Mouse (Mus musculus): ENCODE results near the gene Faap100.
A peak's percentile ranks its signal among the peaks of the same experiment; 100 is the strongest.
"Not testable (repeated sequence)": the region's sequence is repeated elsewhere in the genome, so short reads cannot be mapped to it uniquely, and the experiment has no call there.

The Faap100 gene

DNA sequence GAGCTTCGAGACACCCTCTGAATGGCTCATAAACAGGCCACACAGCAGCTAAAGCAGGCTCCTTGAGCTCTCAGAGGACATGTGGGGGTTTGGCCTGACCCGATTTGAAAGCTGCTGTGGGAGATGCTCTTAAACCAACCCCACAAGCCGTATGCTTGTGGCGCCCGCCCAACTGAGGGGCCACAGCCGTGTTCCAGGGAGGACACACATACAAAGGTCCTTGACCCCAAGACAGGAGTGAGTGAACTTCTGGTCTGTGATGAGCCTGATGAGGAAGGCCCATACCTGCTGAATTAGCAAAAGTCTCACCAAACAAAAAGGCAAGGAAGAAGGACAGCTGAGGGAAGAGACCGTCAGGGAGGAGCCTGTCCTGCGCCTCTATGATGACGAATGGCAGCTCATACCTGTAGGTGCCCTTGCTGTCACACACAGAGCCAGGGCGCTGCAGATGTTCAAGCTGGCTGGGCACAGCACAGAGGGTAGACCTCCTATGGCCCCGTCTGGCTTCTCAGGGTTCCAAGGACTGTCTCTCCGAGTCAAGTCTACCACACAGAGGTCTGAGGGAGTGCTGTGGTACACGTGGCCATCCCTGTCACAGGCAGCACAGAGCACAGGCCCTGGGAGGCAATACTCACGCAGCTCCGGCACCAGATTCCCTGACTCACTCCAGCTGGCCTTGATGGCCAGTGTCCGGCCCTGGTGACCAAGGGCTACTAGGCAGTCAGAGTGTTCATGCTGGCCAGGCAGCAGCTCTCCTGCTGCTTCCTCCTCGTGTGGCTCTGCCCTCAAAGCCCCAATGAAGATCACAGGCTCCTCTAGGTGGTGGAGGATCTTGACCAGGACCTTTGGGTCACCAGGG is 2.0 kb downstream of the Faap100 start:
- DNase-seq (ENCODE audit: low spot score), result no peak

DNA sequence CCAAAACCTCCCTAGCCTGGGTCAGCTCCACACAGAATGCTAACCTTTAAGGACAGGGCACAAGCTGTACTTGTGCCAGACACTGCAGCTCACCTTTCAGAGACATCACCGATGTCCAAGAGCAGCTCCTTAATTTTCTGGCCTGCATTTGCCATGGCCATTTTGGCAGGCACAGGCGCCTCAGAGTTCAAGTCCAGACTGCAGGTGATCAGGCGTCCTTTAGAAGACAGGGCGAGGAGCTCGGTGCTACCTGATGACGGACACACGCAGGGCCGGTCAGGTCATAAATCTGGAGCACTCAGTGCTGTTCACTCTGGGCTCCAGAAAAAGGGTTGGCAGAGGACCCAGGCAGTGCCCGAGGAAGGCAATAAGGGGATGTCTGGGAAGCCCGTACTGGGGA is 3.2 kb downstream of the Faap100 start:
- DNase-seq (ENCODE audit: low spot score), result no peak

DNA sequence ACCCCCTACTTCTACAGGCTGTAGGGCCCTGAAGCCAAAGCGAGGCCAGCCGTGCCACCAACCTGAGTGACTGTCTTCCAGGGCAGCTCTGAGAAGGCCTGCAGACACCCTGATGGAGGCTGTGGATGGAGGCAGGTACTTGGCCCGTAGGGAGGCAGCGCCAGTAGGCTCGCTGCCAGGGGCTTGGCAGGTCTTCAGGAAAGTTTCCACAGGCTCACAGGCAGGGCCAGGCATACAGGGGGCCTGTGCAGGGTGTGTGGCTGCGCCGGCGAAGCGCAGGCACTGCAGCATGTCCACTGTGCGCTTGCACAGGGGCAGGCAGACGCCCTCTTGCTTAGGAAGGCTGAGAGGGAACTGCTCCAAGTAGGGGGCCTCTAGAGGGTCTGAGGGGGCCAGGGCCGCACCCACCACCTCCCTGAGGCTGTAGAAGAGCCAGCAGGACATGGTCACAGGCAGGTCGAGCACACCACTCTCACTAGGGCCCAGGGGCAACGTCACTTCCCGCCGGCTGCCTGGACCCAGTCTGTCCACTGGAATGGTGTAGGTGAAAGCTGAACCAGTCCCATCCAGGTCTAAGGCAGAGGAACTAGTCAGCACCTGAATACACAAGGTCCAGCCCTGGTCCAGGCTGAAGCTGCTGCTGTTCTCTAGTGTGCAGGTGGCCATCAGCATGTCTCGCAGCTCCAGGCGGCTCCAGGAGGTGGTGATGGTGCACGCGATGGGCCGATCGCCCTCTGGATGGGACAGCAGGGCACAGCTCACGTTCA is 4.6 kb downstream of the Faap100 start:
- no peak for DNase-seq (ENCODE audit: low spot score)

DNA sequence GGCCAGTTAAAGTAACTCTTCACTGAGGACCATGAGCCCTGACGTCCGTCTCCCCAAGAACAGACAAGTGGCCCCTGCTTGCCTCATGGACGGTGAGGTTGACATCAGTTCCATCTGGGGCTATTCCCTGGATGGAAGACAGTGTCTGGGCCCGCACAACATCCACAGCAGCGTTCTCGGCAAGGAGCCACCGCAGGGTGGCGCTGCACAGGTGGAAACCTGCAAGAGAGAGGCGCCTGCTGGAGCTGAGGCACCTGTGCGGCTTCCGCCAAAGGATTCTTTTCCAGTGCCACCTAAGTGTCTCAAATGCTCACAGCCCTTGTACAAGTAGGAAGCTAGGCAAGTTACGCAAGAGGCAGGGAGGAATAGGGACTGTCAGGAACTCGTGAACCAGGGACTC is 5.5 kb downstream of the Faap100 start:
- DNase-seq (ENCODE audit: low spot score), result no peak

DNA sequence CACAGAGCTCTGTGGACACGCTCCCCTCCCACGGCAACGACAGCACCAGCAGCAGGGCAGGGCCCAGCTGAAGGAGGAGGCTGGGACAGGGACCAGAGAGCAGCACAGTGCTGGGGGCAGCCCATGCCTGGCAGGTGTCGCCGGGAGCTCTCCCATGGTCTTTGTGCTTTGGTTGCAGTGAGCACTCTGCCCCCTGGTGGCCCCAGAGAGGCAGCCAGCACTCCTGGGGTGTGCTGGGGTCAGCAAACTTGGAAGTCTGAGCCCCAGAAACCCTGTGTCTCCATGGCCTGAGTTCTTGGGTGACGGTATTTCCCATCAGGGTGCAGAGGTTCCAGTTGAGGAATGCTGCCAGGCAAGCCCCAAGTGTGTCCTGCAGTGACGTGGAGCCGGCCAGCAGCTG is 8.9 kb downstream of the Faap100 start:
- peak; percentile 71 for DNase-seq (ENCODE audit: low spot score)

DNA sequence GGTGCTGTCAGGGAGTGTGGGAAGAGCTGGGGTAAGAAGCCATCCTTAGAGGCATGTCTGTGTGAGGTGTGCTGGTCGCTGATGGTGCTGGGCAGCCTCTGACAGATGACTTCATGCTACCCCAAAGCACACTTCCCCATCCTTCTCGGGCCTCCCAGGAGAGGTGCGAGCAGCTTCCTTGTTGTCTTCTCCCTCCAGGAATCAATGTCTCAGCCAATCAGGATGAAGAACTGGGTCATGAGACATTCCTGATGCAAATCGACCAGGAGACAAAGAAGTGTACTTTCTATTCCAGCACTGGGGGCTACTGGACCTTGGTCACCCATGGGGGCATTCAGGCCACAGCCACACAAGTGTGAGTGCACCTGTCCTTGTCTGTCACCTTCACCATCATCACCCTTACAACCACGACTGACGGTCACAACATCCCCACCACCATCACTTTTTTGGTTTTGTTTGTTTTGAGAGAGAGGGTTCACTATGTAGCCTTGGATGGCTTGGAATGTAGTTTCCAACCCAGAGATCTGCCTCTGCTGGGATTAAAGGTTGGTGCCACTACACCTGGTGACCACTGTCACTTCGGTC is 12.0 kb downstream of the Faap100 start:
- no peak for DNase-seq (ENCODE audit: low spot score)

DNA sequence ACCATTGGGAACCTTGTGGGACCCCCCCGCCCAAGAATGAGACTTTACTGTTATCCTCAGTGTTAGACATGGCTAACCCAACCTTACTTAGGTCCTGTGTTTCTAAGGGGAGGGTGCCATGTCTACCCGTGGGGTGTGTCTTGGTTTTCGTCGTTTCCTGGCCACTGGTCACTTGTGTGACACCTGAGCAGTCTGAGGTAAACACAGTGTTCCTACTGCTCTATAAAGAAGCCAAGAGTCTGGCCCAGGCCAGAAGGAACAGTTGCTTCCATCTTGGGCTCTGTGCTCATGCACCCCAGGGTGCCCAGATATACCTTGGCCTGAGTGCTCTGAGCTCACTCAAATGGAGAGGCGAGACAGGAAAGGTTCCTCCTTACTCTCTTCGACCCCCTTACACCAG is 15.7 kb downstream of the Faap100 start:
- DNase-seq (ENCODE audit: low spot score), result no peak

DNA sequence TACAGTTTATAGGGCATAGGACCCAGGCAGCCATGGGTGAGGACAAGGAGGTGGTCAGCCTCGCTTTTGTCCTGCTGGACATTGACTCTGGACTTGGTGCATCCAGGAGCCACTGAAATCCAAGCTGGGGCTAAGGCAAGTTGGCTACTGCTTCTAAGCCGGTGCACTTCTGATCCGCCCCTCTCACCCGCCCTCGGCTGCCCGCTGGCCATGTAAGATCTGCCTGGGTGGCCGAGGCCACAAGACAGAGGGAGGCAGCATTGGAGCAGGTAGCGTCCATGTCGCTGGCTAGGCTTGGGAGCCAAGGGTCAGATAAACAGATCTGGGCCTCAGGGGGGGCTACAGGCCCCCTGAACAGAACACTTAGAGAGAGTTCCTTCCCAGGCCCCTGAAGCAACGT is 17.3 kb downstream of the Faap100 start, which contains the start of gene Fscn2:
TSS of gene Fscn2 (plus strand) at position 240 of the 400 bp plus-strand sequence.
- no peak for DNase-seq (ENCODE audit: low spot score)

DNA sequence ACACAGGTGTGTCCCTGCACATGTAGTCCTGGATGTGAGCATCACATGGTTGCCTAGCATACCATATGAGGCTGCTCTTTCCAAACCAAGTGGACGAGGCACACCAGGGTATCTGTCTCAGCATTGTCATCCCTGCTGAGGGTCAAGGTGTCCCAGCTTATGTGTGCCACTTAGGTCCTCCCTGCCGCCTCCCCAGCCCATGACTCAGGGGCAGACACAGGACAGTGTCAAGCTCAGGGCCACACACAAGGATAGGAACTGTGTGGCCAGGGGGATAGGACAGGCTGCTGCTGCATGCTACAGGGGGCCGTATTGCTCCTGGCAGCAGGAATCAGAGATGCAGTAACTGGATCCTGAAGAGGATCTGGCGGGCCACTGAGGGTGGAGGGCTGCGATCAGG is 17.8 kb downstream of the Faap100 start:
- DNase-seq (ENCODE audit: low spot score), result no peak

DNA sequence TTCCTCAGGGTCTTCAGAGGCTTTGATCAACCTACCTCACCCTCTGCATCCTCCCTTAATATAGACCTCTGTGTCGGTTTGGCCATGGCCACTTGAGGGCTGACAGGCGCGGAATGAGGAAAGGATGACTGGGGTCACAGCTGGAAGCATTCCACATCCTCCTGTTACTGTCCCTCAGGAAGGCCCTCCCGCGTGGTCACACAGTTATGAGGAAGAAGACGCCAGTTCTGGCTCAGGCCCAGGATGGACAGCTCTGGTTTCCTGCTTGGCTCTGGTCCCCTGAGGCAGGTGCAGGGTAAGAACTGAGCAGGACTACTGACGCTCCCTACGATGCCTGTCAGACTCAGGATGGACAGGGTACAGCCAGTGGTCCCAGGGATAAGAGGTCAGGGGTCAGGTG is 18.5 kb downstream of the Faap100 start:
- DNase-seq (ENCODE audit: low spot score), result no peak

DNA sequence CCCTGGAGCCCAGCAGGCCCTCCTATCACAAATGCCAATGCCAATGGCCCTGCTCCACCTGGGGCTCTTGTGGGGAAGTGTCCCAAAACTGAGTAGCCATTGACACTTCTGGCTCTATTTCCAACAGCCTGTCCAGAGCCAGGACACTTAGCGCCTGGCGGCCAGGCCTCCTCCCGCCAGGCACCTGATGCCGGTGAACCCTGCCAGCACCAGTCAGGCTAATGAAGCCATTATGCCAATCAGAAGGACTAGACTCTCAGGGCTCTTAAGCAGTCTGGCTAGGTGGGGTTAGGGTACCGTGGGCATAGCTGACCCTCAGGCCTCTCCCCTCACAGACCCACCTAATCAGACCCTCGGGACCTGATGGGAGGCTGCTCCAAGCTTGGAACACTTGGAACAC is 19.2 kb downstream of the Faap100 start:
- DNase-seq (ENCODE audit: low spot score), result no peak

DNA sequence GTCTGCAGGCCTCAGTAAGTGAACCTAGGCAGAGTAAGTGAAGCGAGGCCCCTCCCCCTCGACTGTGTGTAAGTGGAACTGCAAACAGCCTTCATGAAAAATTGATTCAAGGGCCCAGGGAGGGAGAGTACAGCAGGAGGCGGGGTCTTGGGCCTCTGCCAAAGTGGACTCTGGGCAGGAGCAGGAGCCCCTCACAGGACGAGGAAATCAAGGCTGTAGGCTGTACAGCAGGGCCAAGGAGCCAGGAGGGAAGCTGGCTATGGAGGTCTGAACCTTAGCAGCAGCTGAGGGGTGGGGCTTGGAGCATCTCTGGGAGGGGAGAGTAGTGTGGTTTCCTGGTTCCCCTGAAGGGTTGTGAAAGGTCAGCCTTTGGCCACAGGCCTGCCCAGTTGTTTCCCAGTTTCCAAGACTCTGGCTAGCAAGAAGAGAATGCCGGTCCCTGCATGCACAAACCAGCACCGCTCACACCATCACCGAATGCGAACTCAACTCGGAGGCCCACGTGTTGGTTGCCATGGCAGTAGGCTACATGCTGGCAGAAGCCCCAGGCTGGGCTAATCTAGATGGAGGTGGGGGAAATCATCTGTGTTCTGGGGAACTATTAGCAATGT is 20.7 kb downstream of the Faap100 start:
- peak; percentile 84 for DNase-seq (ENCODE audit: low spot score)

DNA sequence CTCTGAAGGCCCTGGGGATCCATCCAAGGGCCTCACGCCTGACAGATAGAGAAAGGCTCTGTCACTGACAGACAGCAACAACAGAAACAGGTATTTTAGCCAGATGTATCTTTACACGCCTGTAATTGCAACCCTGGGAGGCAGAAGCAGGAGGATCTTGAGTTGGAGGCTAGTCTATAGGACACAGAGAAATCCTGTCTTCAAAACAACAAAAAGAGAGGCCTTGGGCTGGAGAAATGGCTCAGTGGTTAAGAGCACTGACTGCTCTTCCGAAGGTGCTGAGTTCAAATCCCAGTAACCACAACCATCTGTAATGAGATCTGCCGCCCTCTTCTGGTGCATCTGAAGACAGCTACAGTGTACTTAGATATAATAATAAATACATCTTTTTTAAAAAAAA is 21.7 kb downstream of the Faap100 start:
- DNase-seq (ENCODE audit: low spot score), result no peak

DNA sequence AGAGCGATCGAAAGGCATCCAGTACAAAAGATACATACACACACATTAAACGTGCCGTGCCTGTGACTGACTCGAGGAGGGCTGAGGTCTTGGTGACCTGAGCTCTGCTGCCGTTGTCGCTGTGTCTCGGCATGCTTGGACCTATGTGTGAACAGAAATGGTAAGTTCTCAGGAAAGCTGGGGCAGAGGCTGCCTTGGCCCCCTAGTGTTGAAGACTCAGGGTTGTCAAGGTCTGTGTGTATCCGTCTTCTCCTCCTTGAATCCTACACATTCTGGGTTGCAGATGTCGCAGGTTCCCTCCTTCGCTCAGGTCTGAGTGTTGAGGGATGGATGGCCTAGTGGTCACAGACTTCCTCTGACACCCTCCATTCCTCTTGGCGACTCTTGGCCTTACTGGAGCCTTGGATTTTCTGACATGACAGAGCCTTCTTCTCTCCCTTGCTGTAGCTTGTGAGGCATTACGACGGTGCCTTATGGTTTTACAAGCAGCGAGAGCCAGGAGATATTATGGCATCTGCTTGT is 22.2 kb downstream of the Faap100 start:
- DNase-seq (ENCODE audit: low spot score), result no peak

DNA sequence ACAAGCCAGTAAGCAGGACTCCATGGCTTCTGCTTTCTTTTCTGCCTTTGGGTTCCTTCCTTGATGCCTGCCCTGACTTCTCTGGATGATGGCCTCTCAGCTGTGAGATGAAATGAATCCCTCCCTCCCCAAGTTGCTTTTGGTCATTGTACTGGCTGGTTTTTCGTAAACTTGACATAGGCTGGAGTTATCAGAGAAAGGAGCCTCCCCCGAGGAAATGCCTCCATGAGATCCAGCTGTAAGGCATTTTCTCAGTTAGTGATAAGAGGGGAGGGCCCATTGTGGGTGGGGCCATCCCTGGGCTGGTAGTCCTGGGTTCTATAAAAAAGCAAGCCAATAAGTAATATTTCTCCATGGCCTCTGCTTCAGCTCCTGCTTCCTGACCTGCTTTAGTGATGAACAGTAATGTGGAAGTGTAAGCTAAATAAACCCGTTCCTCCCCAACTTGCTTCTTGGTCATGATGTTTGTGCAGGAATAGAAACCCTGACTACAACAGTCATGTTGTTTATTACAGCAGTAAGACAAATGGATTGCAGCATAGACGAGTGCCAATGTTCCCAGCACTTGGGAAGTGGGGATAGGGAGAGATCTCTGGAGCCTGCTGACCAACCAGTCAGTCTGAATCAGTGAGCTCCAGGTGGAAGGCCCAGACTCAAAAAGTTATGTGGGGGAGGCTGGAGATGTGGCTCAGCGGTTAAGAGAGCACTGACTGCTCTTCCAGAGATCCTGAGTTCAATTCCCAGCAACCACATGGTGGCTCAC is 23.1 kb downstream of the Faap100 start:
- no peak for DNase-seq (ENCODE audit: low spot score)

DNA sequence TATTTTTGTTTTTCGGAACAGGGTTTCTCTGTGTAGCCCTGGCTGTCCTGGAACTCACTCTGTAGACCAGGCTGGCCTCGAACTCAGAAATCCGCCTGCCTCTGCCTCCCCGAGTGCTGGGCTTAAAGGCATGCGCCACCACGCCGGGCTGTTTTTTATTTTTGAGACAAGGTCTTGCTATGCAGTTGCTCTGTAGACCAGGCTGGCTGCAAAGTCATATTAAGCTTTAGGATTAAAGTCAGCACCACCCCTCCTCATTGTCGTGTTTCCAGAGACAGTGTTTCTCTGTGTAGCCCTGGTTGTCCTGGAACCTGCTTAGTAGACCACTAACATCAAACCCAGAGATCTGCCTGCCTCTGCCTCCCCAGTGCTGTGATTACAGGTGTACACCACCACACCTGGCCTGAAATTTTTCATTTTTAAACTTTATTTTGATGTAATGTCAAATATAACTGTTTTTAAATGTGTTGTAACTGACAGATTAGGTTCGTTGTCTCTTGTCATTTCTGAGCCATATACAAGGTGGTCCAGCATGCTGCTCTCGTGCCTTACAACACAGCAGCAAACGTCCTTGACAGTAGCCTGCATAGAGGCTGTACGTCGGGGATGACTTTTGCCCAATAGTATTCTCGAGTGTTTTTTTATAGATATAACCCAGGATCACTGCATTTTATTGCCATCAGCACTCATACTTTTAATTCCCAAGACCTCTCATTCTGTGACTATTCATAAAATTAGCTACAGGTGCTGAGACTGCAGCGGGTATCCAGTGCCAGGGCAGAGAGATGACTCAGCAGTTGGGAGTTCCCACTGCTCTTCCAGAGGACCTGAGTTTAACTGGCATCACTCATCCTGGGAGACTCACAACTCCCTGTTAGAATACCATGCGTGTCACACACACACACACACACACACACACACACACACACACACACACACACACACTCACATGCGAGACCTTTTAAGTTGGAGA is 24.0 kb downstream of the Faap100 start:
- no peak for DNase-seq (ENCODE audit: low spot score)

DNA sequence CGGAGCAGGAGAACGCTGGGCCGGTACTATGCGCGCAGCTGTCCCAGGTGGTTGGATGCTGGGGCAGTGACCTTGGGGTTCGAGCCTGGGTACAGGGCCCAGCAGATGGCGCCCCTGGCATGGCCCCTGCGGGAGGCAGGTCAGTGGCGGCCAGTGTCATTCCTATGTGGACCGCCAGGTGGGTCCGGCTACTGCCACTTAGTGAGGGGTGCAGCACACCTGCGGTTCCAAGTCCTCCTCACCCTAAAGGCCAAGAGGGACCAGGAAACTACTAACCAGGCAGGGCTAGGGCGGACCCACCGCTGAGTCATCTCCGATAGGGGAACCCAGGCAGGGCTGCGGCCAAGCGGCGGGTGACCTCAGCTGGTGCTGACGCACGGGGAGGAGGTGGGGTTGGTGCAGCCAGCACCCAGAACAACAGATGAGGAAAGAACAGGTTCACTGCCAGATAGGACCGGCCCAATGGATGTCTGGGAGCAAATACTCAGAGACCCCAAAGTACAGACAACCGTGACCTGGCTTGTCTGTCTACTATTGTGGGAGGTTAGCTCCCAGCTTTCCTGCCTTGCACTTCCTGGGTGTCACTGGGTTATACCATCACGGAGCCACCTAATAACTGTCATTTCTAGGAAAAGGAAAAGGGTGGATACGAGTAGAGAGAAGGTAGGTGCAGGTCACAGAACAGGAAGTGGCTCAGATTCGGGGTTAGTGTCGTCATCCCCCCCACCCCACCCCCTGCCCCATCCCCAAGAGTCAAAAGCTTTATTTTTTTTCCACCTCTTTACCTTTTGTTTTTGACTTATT is 24.9 kb downstream of the Faap100 start:
- peak; percentile 67 for DNase-seq (ENCODE audit: low spot score)

DNA sequence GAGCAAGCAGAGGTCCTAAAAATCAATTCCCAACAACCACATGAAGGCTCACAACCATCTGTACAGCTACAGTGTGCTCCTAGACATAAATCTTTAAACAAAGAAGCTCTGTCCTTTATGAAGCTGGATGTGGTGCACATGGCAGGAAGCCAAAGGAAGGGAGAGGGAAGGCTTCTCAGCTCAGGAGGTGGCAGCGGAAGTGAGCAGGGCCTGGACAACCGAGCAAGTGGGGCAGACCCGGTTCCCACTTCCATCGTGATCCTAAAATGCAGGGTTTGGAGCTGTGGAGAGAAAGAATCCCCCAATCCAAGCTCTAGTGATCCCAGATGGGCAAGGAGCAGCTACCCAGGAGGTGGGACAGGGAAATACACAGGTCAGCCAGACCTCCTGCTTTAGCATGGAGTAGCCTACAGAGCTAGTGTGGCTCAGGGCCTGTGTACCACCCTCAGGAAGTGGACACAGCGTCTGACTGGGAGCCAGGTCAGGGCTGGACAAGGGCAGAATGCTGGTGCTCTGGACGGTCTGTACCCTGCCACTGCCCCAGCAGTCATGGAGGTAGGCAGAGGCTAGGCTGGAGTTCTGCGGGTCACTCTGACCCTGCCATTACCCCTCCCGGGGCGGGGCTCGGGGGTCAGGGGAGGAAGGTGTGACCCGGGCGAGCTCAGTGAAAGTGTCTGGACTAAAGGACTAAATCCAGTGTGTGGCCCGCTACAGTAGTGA is 25.8 kb downstream of the Faap100 start:
- no peak for DNase-seq (ENCODE audit: low spot score)

DNA sequence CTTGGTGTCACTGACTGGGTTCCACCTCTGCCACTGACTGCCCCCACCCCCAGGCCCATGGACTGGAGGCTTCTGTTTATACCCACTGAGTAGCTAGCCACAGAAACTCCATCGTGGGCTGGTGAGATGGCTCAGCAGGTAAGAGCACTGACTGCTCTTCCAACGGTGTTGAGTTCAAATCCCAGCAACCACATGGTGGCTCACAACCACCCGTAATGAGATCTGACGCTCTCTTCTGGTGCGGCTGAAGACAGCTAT is 26.5 kb downstream of the Faap100 start:
- not testable (repeated sequence) for DNase-seq (ENCODE audit: low spot score)

All from layer of hippocampus, adult 11-12 months (tissue).